Mouse (Mus musculus) heart, postnatal 0 days (tissue): Measurements from ENCODE around the gene Ksr2.

ENCODE experiments used
- CTCF ChIP-seq: IDR thresholded peaks from 2 replicates; pipeline ENCODE4 v1.5.1; 2016; ENCODE audit warnings: antibody characterized with exemption, control low read depth, low read depth
- EP300 ChIP-seq: IDR thresholded peaks from 2 replicates; pipeline ENCODE4 v1.6.1; 2016; ENCODE audit warnings: antibody characterized with exemption, low read depth

DNA sequence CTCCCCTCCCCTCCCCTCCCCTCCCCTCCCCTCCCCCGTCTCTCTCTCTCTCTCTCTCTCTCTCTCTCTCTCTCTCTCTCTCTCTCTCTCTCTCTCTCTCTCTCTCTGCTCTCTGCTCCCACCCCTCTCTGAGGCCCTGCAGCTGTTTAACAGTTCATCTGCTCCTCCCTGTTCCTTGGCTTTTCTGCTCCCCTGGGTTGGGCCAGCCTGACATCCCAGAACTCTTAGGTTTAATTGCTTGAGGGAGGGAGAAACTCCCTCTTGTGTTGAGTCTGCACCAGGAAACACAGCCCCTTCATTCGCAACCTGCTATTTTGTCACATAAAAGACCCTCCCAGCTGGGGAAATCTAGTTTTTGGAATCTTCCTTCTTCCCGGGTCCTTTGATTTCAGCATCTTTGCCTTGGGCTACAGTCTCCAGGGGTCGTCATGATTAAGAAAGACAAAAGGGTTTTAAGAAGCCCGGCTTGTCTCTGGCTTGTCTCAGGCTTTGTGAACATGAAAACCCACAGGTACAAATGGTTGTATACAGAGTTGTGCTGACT, 15.7 kb upstream of the Ksr2 start:
- no peak for TF ChIP-seq CTCF
- no peak for TF ChIP-seq EP300
